Mouse (Mus musculus) midbrain, embryonic 10.5 days (tissue): ENCODE measurements around the gene Art4. TPM values are rescaled to one million over a fixed set of nuclear protein-coding genes. Genes with fewer than 3 reads are reported as not detected.

ENCODE experiments used
- DNase-seq: peaks from one replicate; pipeline ENCODE4 v3.0.0-alpha.2; 2017; ENCODE audit warnings: low spot score
- H3K27ac ChIP-seq: fragments of 300-500 bp; sonication (generic); replicated peaks from 2 replicates; pipeline ENCODE4 v1.5.1; 2016; ENCODE audit warnings: mild to moderate bottlenecking
- H3K27me3 ChIP-seq: fragments of 300-500 bp; sonication (generic); 2 replicates; pipeline ENCODE4 v1.6.1; 2016; ENCODE audit warnings: low read depth, mild to moderate bottlenecking; ENCODE audit not compliant: poor library complexity, severe bottlenecking
- H3K36me3 ChIP-seq: fragments of 300-500 bp; sonication (generic); 2 replicates; pipeline ENCODE4 v1.6.1; 2016; ENCODE audit warnings: mild to moderate bottlenecking, moderate library complexity
- H3K4me1 ChIP-seq: fragments of 300-500 bp; sonication (generic); 2 replicates; pipeline ENCODE4 v1.6.1; 2016
- H3K4me3 ChIP-seq: fragments of 300-500 bp; sonication (generic); 2 replicates; pipeline ENCODE4 v1.5.1; 2016; ENCODE audit warnings: mild to moderate bottlenecking, moderate library complexity
- H3K9me3 ChIP-seq: fragments of 300-500 bp; sonication (generic); replicated peaks from 2 replicates; pipeline ENCODE4 v1.6.1; 2016; ENCODE audit warnings: mild to moderate bottlenecking
- WGBS: fragments of 180-500 bp; shearing (Covaris S2); methylation state at CpG from one replicate; pipeline ENCODE4 v1.1.7; 2016; 5-methylcytosine and 5-hydroxymethylcytosine counted together
- polyA plus RNA-seq: library from polyadenylated mRNA; unstranded; fragments of >200 nt; fragmentation: Nextera tagmentation; extraction: Ambion mirVana; gene quantifications from 2 replicates; pipeline ENCODE4 v1.2.1, GENCODE M21; 2016

Art4 gene
- polyA plus RNA-seq, 1 experiment from 2014 or later: 1.4 TPM

DNA sequence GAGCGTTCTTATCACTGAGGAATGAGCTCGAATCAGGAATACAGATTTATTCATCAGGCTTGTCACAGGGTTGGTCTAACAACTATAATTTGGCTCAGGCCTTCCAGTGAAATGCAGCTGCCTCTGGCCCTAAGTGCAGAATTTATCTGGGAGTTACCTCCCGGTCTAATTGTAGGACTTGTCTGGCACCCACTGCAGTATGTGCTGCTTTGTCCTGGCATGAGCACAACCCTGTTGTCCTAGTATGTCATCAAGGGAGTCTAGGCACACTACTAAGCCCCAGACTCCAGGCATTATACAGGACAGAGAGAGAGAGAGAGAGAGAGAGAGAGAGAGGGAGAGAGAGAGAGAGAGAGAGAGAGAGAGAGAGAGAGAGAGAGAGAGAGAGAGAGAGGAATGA lies 20.2 kb downstream of the Art4 start:
- Histone ChIP-seq H3K4me3 (no peak overlapping the region), H3K4me1 (no peaks in the 10 kb centered on the region), H3K27me3 (no peaks in the 10 kb centered on the region), H3K9me3 (no peaks in the 10 kb centered on the region), H3K27ac (no peak overlapping the region), H3K36me3 (no peaks in the 10 kb centered on the region)
- no peak for DNase-seq
- 87% methylated on average over 3 of the region's 3 CpGs for WGBS

DNA sequence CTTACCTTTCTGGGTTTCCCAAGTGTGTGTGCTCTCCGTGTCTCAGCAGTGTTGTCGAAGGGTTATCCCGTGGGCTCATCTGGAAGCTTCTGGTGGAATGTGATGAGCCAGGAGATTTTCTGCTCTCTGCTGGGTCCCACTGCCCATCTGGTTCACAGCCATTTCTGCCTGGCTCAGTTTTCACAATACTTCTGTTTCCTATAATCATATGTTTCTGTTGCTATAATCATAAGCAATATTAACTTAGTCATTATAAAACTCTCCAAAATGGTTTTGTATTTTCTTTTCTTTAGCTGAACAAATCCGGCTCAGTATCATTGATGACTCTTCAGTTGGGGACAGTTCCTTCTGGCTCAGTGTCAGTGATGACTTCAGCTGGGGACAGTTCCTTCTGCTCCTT lies 22.2 kb downstream of the Art4 start, which contains the start of gene Smco3:
Gene Smco3 (minus strand): TSS at position 101 of the 400 bp plus-strand sequence.
- Histone ChIP-seq H3K9me3 (no peaks in the 10 kb centered on the region), H3K4me1 (no peaks in the 10 kb centered on the region), H3K36me3 (no peaks in the 10 kb centered on the region), H3K27ac (no peak within 1 kb of the TSS), H3K27me3 (peaks cover 4% of the 10 kb centered on the region; the same call in 1 of the 2 replicates), H3K4me3 (no peak within 1 kb of the TSS)
- 59% methylated on average over 4 of the region's 4 CpGs for WGBS
- DNase-seq: no peak

DNA sequence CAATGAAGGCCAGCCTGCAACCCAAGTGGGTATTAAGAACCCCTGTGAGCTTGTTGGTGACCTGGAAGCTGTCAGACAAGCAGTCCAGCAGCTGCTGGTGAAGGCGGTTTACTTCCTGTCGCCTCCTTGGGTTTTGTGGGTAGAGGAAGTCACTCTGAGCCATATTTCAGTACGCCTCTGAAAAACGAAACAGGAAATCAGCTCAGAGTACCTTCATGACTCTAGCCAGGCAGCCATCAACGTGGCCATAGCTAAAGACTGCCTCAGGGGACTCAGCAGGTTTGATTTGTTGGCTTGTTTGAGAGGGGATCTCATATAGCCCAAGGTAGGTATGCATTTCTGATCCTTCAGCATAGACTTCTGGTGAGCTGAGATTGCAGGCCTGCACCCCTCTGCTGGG lies 25.8 kb downstream of the Art4 start:
- Histone ChIP-seq H3K9me3 (no peaks in the 10 kb centered on the region), H3K36me3 (no peaks in the 10 kb centered on the region), H3K27ac (no peak overlapping the region), H3K4me3 (no peak overlapping the region), H3K4me1 (peaks cover 10% of the 10 kb centered on the region), H3K27me3 (peaks cover 4% of the 10 kb centered on the region; the same call in 1 of the 2 replicates)
- no peak for DNase-seq
- WGBS: 82% methylated on average over 5 of the region's 5 CpGs

DNA sequence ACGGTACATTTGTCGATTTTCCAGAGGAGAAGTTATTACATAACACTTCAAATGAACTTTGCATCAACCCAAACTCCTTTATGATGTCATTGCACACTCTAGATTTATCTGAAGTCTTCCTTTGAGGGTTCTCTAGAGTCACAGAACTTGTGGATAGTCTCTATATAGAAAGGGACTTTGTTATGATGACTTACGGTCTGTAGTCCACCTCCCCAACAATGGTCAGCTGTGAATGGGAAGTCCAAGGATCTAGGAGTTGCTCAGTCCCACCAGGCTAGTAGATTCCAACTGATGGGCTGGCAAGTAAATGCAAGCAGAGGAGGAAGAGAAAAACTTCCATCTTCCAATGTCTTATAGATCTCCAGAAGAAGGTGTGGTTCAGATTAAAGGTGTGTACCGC lies 28.9 kb downstream of the Art4 start:
- Histone ChIP-seq H3K9me3 (no peaks in the 10 kb centered on the region), H3K4me3 (peak overlapping the region; percentile 100), H3K27me3 (peaks cover 4% of the 10 kb centered on the region; the same call in 1 of the 2 replicates), H3K36me3 (peaks cover 22% of the 10 kb centered on the region), H3K4me1 (peaks cover 14% of the 10 kb centered on the region), H3K27ac (peak overlapping the region; percentile 83)
- 40% methylated on average over 4 of the region's 4 CpGs for WGBS
- no peak for DNase-seq

DNA sequence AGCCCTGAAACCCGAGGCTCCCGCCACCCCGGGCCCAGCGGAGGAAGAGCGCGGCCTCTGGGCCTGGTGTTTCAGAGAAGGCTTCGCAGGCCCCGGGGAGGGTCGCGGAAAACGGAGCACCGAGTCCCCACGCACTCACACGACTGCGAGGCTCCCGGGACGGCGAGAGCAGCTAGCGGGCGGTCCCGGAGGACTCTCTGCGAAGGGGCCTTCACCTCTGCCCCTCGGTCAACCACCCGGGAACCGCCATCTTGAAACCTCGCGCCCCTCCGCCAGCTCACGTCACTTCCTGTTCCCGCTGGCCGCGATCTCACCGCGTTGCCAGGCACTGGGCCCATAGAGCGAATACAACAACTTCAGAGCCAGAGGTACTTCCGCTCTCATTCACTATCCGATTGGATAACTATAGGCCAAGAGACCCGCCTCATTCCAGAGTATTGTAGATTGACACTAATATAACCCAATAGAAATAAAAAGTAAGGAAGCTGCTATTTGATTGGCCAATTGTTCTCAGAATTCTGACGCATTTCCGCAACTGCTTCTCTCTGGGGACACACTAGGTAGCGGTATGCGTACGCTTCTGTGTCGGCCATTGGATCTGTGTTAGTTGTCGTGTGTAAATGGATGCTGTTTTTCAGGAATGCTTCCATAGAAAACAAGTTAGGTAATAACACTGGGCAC lies 29.5 kb downstream of the Art4 start, which contains the start of gene Wbp11:
Gene Wbp11 (minus strand): TSS at position 353 of the 681 bp plus-strand sequence.
- peaks cover 4% of the 10 kb centered on the region; the same call in 1 of the 2 replicates for H3K27me3 ChIP-seq
- peak within 1 kb of the TSS; percentile 97 for H3K27ac ChIP-seq
- DNase-seq: peak; percentile 96
- no peaks in the 10 kb centered on the region for H3K9me3 ChIP-seq
- H3K4me1 ChIP-seq: peaks cover 14% of the 10 kb centered on the region
- 1% methylated on average over 45 of the region's 45 CpGs for WGBS
- peak within 1 kb of the TSS; percentile 100 for H3K4me3 ChIP-seq
- H3K36me3 ChIP-seq: peaks cover 25% of the 10 kb centered on the region

DNA sequence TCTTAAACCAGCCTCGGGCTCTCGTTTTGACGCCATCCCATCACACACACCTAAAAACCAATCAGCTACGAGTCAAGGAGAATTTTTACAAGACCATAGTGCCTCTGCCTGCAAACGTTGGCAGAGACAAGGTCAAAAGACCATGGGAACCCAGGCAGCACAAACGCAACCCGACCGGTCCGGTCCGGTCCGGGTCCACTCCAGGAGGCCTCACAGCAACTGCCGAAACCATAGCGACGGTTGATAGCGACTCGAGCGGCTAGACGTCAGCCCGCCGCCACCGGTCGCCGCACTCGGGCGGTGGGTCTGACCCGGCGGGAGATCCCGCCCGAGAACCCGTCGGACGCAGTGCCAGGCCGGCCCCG lies 30.0 kb downstream of the Art4 start, which contains the start of gene BC049715:
Gene BC049715 (plus strand): TSS at position 111 of the 365 bp plus-strand sequence.
- Histone ChIP-seq H3K4me3 (peak within 1 kb of the TSS; percentile 100), H3K4me1 (peaks cover 14% of the 10 kb centered on the region), H3K36me3 (peaks cover 31% of the 10 kb centered on the region), H3K27ac (peak within 1 kb of the TSS; percentile 97), H3K9me3 (no peaks in the 10 kb centered on the region), H3K27me3 (peaks cover 4% of the 10 kb centered on the region; the same call in 1 of the 2 replicates)
- WGBS: under 1% methylated on average over 34 of the region's 34 CpGs
- no peak for DNase-seq

DNA sequence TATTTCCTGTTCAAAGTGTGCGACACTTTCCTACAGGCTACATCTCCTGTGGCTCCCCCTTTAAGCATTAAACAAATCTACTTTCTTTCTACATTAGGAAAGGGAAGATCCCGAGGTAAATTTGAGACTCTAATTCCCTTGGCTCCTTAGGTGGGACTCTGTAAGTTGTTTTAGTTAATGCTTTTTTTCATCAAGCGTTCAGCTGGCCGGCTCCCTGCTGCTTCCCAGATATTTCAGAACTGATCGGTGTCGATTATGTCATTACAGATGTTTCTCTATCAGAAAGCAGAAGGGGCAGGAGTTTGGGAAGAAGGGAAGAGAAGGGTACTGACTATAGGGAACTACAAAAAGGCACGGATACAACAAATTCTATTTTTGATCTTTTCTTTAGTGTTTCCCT lies 30.4 kb downstream of the Art4 start:
- peaks cover 14% of the 10 kb centered on the region for H3K4me1 ChIP-seq
- peak overlapping the region; percentile 97 for H3K27ac ChIP-seq
- H3K9me3 ChIP-seq: no peaks in the 10 kb centered on the region
- H3K36me3 ChIP-seq: peaks cover 34% of the 10 kb centered on the region
- peak overlapping the region; percentile 100 for H3K4me3 ChIP-seq
- WGBS: 26% methylated on average over 7 of the region's 7 CpGs
- H3K27me3 ChIP-seq: peaks cover 4% of the 10 kb centered on the region; the same call in 1 of the 2 replicates
- DNase-seq: no peak

DNA sequence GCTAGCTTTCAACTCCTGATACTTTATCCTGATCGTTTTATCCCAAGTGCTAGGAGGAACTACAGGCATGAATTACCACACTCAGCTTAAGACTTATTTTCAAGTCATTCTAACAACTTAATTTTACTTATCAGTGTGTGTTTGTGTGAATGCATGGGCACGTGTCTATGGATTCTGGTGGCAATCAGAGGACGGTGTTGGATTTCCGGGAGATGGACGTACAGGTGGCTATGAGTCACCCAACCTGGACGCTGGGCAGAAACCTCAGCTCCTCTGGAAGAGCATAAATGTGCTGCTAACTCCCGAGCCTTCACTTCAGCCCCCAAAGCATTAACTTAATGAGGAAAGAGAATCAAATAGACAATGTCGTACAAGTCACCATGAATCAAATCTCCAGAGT lies 32.5 kb downstream of the Art4 start:
- peaks cover 56% of the 10 kb centered on the region for H3K36me3 ChIP-seq

DNA sequence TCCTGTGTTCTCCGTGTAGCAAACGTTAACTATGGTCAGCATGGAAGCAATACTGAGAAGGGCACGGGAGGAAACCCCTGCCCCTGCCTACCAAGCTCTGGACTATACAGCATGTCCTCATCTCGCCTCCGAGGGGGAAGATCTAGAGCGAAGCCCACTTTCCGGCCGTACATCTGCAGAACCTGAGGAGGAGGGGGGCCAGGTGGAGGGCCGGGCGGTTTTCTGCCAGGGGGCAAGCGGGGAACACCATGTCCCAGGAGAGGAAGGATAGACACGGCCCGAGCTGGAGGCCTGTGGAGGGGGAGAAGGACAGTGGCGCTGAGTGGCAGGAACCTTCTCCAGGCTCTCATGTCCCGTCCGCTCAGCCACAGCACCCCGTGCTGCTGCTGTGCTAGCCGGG lies 36.4 kb downstream of the Art4 start:
- Histone ChIP-seq H3K4me3 (no peak overlapping the region), H3K27ac (no peak overlapping the region), H3K36me3 (peaks cover 93% of the 10 kb centered on the region), H3K9me3 (no peaks in the 10 kb centered on the region), H3K27me3 (no peaks in the 10 kb centered on the region), H3K4me1 (no peaks in the 10 kb centered on the region)
- 92% methylated on average over 18 of the region's 18 CpGs for WGBS
- DNase-seq: no peak

More for the DNA sequence above, 32.5 kb downstream of the Art4 start:
- H3K27me3 ChIP-seq: no peaks in the 10 kb centered on the region
- no peak overlapping the region for H3K4me3 ChIP-seq
- WGBS: 95% methylated on average over 8 of the region's 8 CpGs
- no peak overlapping the region for H3K27ac ChIP-seq
- H3K4me1 ChIP-seq: peaks cover 14% of the 10 kb centered on the region
- H3K9me3 ChIP-seq: no peaks in the 10 kb centered on the region
- DNase-seq: no peak

DNA sequence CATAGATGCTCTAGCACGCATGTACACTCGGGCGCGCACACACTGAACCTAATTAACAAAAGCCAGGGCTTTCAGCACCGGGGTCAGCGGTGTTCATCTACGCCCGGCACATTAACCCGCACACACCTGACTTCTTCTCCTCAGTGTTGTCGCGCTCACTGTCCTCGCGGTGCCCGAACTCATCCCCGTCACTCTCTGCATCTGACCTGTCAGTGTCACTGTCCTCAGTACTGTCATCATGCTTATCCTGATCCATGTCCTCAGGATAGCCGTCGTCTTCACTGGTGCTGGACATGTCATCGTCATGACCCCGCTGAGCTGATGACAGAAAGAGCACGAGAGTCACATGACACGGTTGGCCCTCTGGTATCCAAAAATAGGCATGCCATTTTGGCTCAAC lies 37.2 kb downstream of the Art4 start:
- Histone ChIP-seq H3K9me3 (no peaks in the 10 kb centered on the region), H3K27ac (no peak overlapping the region), H3K36me3 (peaks cover 96% of the 10 kb centered on the region), H3K4me1 (no peaks in the 10 kb centered on the region), H3K4me3 (no peak overlapping the region), H3K27me3 (no peaks in the 10 kb centered on the region)
- 96% methylated on average over 21 of the region's 21 CpGs for WGBS
- no peak for DNase-seq

DNA sequence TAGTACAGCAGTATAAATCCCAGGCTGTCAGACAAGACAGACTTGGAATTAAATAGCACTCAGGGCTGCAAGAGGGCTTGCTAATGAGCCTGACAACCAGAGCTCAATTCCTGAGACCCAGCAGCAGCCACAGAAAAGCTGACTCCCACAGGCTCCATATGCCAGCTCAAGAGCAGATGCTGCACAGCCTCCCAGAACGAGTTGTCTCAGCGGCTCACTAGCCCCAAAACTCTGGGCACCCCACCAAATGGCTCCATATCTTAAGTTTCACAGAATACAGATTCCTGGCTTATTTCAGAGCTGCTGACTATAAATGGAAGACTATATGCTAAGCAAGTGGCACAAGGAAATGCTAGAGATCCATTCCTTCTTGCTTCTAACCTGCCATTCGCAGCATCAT lies 40.0 kb downstream of the Art4 start:
- Histone ChIP-seq H3K27ac (no peak overlapping the region), H3K27me3 (no peaks in the 10 kb centered on the region), H3K4me3 (no peak overlapping the region), H3K36me3 (peaks cover 97% of the 10 kb centered on the region), H3K4me1 (no peaks in the 10 kb centered on the region), H3K9me3 (no peaks in the 10 kb centered on the region)
- 97% methylated on average over 3 of the region's 3 CpGs for WGBS
- no peak for DNase-seq

DNA sequence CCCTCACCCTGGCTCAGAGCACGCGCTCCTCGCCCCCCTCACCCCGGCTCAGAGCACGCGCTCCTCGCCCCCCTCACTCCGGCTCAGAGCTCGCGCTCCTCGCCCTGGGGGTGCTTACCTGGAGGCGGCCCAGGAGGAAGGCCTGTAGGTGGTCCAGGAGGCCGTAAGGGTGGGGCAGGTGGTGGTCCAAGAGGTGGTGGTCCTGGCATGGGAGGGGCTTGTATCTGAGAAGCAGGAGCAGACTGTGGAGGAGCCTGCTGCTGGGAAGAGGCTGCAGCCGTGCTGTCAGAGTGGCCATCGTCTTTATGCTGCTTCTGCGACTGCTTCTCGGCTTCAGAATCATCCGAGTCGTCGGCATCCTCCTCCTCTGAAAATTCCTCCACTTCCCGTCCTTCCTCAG lies 40.7 kb downstream of the Art4 start:
- DNase-seq: no peak
- WGBS: 93% methylated on average over 21 of the region's 21 CpGs
- Histone ChIP-seq H3K4me1 (no peaks in the 10 kb centered on the region), H3K27ac (no peak overlapping the region), H3K36me3 (peaks cover 97% of the 10 kb centered on the region), H3K9me3 (no peaks in the 10 kb centered on the region), H3K27me3 (no peaks in the 10 kb centered on the region), H3K4me3 (no peak overlapping the region)

DNA sequence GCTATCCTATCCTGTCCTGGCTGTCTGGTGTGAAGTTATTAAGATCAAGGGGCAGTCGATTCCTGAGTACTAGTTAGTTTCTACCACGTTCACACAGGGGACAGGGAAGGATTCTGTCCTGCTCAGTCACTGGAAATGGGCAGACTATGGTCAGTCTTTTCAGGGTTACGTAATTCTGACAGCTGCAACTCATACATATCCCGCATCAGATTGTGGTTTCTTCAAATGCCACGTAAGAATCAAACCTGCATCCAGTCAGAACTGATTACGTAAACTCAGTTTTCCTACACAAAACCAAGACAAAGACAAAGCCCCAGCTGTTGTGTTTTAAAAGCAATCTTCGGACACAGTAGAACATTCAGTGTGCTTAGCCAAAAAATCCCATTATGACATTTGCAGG lies 42.2 kb downstream of the Art4 start:
- H3K36me3 ChIP-seq: peaks cover 92% of the 10 kb centered on the region
- no peaks in the 10 kb centered on the region for H3K9me3 ChIP-seq
- H3K27me3 ChIP-seq: no peaks in the 10 kb centered on the region
- 96% methylated on average over 7 of the region's 7 CpGs for WGBS
- DNase-seq: no peak
- no peak overlapping the region for H3K27ac ChIP-seq
- H3K4me3 ChIP-seq: no peak overlapping the region
- H3K4me1 ChIP-seq: no peaks in the 10 kb centered on the region
